Mouse (Mus musculus): ENCODE results near the gene Adad2.

Adad2 gene

GRCm38 (mm10) chr8:119612471-119612870 lies at the start of gene Adad2:
Gene Adad2 (plus strand): TSS chr8:119612747.
- DNase-seq = no peak

- no peak for DNase-seq
Measured at GRCm38 (mm10) chr8:119563849-119564251, 48.7 kb upstream of the Adad2 start.

GRCm38 (mm10) chr8:119566367-119566766 lies 46.2 kb upstream of the Adad2 start:
- no peak for DNase-seq

- DNase-seq = no peak
Measured at GRCm38 (mm10) chr8:119568251-119568650, 44.3 kb upstream of the Adad2 start.

- no peak for DNase-seq
Measured at GRCm38 (mm10) chr8:119568951-119569350, 43.6 kb upstream of the Adad2 start.

- no peak for DNase-seq
Measured at GRCm38 (mm10) chr8:119569881-119570280, 42.7 kb upstream of the Adad2 start.

- DNase-seq = no peak
Measured at GRCm38 (mm10) chr8:119571135-119571534, 41.4 kb upstream of the Adad2 start.

GRCm38 (mm10) chr8:119572411-119572810 lies 40.1 kb upstream of the Adad2 start:
- peak; percentile 15 for DNase-seq

- DNase-seq = peak; percentile 98
Measured at GRCm38 (mm10) chr8:119574437-119575365, 37.8 kb upstream of the Adad2 start, which contains the start of the genes Hsdl1 and Dnaaf1. Gene Hsdl1 (minus strand): TSS chr8:119575183. Gene Dnaaf1 (plus strand): TSS chr8:119575235.

GRCm38 (mm10) chr8:119575366-119575726 lies 37.2 kb upstream of the Adad2 start:
- DNase-seq = no peak

GRCm38 (mm10) chr8:119579096-119579495 lies 33.5 kb upstream of the Adad2 start:
- no peak for DNase-seq

GRCm38 (mm10) chr8:119580441-119581161 lies 31.9 kb upstream of the Adad2 start:
- DNase-seq = no peak

GRCm38 (mm10) chr8:119585901-119586300 lies 26.6 kb upstream of the Adad2 start:
- DNase-seq = no peak

- no peak for DNase-seq
Measured at GRCm38 (mm10) chr8:119588321-119588720, 24.2 kb upstream of the Adad2 start.

- DNase-seq = no peak
Measured at GRCm38 (mm10) chr8:119588844-119589243, 23.7 kb upstream of the Adad2 start.

GRCm38 (mm10) chr8:119590348-119590747 lies 22.2 kb upstream of the Adad2 start:
- no peak for DNase-seq

- no peak for DNase-seq
Measured at GRCm38 (mm10) chr8:119591456-119591855, 21.1 kb upstream of the Adad2 start.

- DNase-seq = no peak
Measured at GRCm38 (mm10) chr8:119603771-119604170, 8.8 kb upstream of the Adad2 start.

GRCm38 (mm10) chr8:119604398-119604803 lies 8.1 kb upstream of the Adad2 start:
- no peak for DNase-seq

- peak; percentile 96 for DNase-seq
Measured at GRCm38 (mm10) chr8:119604996-119605395, 7.6 kb upstream of the Adad2 start, which contains the start of gene Taf1c. Gene Taf1c (minus strand): TSS chr8:119605222.

GRCm38 (mm10) chr8:119606224-119606623 lies 6.3 kb upstream of the Adad2 start:
- DNase-seq = no peak

GRCm38 (mm10) chr8:119615096-119615495 lies 2.5 kb downstream of the Adad2 start:
- no peak for DNase-seq

GRCm38 (mm10) chr8:119616358-119616757 lies 3.8 kb downstream of the Adad2 start:
- no peak for DNase-seq

- no peak for DNase-seq
Measured at GRCm38 (mm10) chr8:119616811-119617210, 4.3 kb downstream of the Adad2 start.

All from lung, postnatal 14 days (tissue).